Mouse (Mus musculus) cerebellum, postnatal 10 days (tissue): ENCODE measurements around the gene Clba1.
A peak's percentile ranks its signal among the peaks of the same experiment; 100 is the strongest.
"Not testable (repeated sequence)": the region's sequence is repeated elsewhere in the genome, so short reads cannot be mapped to it uniquely, and the experiment has no call there.

ENCODE experiments used
- DNase-seq, 2 experiments: peaks; one replicate each; pipeline ENCODE4 v3.0.0; 2021; ENCODE audit warnings: mixed read lengths in 2 of 2

Gene Clba1

GRCm38 (mm10) chr12:112795466-112796104, 13.2 kb upstream of the Clba1 start:
- no peak for DNase-seq

GRCm38 (mm10) chr12:112796551-112797510, 11.9 kb upstream of the Clba1 start:
- DNase-seq = no peak

GRCm38 (mm10) chr12:112797672-112798331, 10.9 kb upstream of the Clba1 start:
- DNase-seq = peak; percentile 58 to 76

- DNase-seq = peak in 1 of 2 experiments; percentile 56
Measured at GRCm38 (mm10) chr12:112798332-112798681, 10.4 kb upstream of the Clba1 start.

- no peak for DNase-seq
Measured at GRCm38 (mm10) chr12:112798716-112799115, 10.0 kb upstream of the Clba1 start.

GRCm38 (mm10) chr12:112799237-112799970, 9.3 kb upstream of the Clba1 start:
- DNase-seq = no peak

GRCm38 (mm10) chr12:112800476-112800875, 8.3 kb upstream of the Clba1 start:
- peak; percentile 84 to 90 for DNase-seq

- peak; percentile 81 to 86 for DNase-seq
Measured at GRCm38 (mm10) chr12:112801864-112802846, 6.6 kb upstream of the Clba1 start, which contains the start of gene Ahnak2. TSS of gene Ahnak2 (minus strand) at chr12:112802657.

- no peak for DNase-seq
Measured at GRCm38 (mm10) chr12:112802917-112803316, 5.8 kb upstream of the Clba1 start.

- DNase-seq = peak; percentile 65 to 75
Measured at GRCm38 (mm10) chr12:112804046-112804445, 4.7 kb upstream of the Clba1 start.

- DNase-seq = no peak
Measured at GRCm38 (mm10) chr12:112806044-112806443, 2.7 kb upstream of the Clba1 start.

GRCm38 (mm10) chr12:112807796-112808195, 941 bp upstream of the Clba1 start:
- DNase-seq = peak in 1 of 2 experiments; percentile 48

- DNase-seq = no peak
Measured at GRCm38 (mm10) chr12:112808212-112808586, 538 bp upstream of the Clba1 start.

- no peak for DNase-seq
Measured at GRCm38 (mm10) chr12:112809641-112810040, 904 bp downstream of the Clba1 start.

GRCm38 (mm10) chr12:112810092-112810885, 1.6 kb downstream of the Clba1 start:
- no peak for DNase-seq

- no peak for DNase-seq
Measured at GRCm38 (mm10) chr12:112813370-112813769, 4.6 kb downstream of the Clba1 start.

- DNase-seq = no peak
Measured at GRCm38 (mm10) chr12:112814682-112815470, 6.1 kb downstream of the Clba1 start.

GRCm38 (mm10) chr12:112816294-112816693, 7.6 kb downstream of the Clba1 start:
- DNase-seq = peak; percentile 78 to 83

- DNase-seq = not testable (repeated sequence)
Measured at GRCm38 (mm10) chr12:112816866-112817265, 8.1 kb downstream of the Clba1 start.
